Mouse (Mus musculus) cerebellum, adult (tissue): ENCODE measurements at regions not wholly inside any gene's neighbourhood (a gene's known extent, or its start where the extent isn't known, plus 50 kb on each side); places are given as distances from the start of the nearest gene placed in this dataset.

ENCODE experiments used
- ATAC-seq: cut with Nextera tagmentation; 2 replicates; pipeline ENCODE4 v1.9.2; 2017; ENCODE audit warnings: mild to moderate bottlenecking, moderate library complexity, mixed read lengths; ENCODE audit not compliant: insufficient number of reproducible peaks, low FRiP score, low TSS enrichment

DNA sequence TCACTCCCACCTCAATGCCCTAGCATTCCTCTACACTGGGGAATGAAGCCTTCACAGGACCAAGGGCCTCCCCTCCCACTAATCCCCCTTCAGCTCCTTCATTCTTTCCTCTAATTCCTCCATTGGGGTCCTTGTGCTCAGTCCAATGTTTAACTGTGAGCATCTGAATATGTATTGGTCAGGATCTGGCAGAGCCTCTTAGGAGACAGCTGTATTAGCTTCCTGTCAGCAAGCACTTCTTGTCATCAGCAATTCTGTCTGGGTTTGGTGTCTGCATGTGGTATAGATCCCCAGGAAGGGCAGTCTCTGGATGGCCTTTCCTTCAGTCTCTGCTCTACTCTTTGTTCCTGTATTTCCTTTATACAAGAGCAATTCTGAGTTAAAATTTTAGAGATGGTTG, 426.8 kb upstream of the 2610001J05Rik start:
- ATAC-seq = no peak

DNA sequence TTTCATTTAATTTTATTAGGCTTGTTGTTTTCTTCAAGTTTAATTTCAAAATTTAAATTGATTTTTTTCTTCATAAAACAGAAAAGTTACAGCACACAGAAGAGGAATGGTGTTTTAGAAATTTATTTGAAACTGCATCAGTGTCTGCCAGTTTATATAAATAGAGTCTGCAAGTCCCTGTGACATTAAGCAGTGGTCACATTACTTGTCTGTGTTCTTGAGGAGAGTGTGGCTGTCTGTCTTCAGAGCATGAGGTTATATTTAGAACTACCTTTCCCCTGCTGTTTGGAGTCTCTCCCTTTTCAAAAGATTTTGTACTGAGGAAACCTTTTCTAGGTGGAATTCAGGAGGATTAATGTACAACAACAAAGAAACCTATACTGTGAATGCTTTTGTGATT, 426.1 kb upstream of the 2610001J05Rik start:
- ATAC-seq = no peak

DNA sequence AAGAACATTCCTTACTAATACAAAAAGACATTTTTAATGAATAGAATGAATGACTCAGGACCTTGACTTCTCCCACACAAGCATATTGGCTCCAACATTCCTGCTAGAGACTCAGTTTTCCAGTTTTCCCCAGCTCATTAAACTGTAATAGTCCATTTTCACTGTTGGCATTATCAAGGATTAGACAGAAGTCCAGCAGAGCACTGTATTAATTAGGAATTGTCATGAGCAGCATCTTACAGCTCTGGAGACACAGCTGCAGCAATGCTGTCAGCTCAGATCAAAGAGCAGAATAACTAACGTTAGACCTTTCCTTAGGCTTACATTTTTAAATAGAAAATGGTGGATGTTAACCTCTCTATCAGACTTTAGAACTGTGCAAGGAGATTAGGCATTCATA, 419.5 kb upstream of the 2610001J05Rik start:
- no peak for ATAC-seq

DNA sequence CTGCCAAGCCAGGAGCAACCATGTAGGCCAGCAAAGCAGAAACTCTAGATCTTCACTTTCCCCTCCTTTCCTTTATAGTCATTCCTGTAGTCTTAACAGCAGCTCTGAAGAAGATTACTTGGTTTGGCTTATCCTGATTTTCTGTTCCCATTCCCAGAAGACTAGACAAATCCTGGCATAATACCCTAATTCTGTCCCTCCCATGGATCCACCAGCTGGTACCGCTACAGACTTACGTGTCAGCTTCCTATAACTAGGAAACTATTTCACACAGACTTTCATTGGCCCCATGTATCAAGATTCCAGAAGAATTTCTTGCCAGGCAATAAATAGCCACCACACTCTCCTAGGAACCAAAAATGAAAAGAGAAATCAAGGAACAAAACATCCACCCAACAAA, 410.2 kb upstream of the 2610001J05Rik start:
- ATAC-seq = peak; percentile 80; the same call in 1 of the 2 replicates

DNA sequence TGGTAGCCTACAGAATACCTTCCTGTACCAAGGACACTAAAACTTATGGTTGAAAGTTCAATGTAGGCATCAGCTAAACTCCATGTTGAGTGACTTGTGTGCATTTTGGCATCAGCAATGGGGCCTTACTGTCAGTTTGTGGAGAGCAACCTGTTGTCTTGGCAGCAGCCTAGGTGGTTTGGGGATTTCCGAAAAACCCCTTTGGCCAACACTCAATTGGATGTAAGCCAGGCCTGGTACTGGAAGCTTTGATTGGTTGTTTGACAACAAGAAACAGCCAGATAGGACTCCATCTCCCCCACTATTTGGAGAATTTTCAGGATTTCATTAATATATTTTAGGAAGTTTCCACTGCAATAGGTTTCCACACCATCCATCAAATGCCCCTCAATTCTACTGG, 390.6 kb upstream of the 2610001J05Rik start:
- ATAC-seq = no peak

DNA sequence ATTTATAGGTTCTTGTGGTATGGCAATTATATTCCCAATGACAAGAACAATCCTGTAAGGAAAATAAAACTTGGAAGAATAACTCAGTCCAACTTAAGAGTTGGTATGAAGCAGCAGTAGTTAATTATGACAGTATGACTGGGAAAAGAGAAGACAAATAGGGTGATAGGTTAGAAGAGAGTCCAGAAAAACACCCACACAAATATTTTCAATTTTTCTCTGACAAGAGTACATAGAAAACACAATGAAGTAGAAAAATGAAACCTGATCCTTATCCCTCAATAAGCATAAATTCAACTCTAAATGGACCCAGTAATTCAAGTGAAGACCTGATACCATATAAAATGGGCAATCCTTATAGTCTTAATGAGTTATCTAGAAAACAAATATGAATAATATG, 369.0 kb upstream of the 2610001J05Rik start:
- ATAC-seq = no peak

DNA sequence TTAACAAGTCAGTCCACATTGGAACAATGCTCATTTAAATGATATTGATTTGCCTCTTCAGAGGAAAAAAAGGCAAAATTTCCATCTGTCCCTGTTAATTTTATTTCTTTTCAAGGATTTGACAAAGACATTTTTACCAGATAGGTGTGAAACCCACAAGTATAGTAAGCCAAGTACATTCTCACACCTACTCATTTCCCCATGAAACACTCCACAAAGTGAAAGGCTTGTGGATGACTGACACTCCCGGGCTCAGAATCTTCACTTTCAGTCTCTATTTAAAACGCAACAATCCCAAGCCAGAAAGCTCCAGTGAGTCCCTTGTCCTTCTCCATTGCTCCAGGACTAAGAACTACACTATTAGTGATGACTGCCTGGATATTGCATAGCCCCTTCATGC, 367.8 kb upstream of the 2610001J05Rik start:
- no peak for ATAC-seq

DNA sequence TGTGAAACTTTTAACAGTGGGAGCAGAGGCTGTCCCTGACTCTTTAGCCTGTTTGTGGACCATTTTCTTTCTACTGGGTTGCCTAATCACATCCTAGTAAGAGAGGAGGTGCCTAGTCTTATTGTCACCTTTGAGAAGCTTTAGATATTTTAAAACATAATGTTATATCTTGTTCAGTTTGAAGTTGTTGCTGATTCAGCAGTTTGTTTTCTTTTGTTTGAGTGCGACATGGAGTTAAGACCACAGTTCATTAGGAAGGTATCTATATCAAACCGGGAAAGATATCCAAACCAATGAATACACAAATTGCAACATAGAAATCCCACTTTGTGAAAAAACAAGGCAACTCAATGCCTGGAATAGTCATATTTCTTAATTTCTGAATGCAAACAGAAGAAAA, 359.5 kb upstream of the 2610001J05Rik start:
- no peak for ATAC-seq

DNA sequence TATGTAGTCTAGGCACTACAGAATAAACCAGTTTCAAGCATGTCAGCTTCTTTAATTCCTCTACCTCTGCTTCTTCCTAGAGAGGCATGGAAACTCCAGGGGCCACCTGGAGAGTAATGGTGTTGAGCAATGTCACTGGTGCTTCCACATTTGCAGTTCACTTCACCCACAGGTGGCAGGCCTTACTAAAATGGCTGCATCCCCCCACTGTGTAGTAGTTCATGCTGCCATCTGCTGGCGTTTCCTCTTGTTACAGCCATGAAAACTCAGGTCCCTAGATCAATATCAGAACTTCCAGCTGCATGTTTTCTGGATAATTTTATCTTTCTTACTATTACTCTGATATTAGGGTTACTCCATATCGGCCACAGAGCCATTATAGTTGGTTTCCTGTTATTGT, 336.2 kb upstream of the 2610001J05Rik start:
- peak; percentile 79 for ATAC-seq

DNA sequence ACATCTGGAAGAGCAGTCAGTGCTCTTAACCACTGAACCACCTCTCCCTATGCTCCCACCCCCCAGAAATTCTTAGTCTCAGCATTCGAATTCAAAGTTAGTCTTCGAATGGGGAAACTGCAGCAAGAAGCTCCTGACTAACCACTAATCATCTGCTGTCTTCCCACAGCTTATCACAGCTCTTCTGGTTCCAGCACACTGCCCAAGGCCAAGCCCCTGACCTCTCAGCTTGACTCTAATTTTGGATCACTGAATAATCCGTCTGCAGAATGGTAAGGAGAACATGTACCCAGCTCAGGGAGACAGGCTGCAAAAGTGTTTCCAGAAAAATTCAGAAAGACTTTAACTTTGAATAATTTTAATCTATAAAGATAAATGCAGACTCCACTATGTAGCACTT, 325.8 kb upstream of the 2610001J05Rik start:
- no peak for ATAC-seq

DNA sequence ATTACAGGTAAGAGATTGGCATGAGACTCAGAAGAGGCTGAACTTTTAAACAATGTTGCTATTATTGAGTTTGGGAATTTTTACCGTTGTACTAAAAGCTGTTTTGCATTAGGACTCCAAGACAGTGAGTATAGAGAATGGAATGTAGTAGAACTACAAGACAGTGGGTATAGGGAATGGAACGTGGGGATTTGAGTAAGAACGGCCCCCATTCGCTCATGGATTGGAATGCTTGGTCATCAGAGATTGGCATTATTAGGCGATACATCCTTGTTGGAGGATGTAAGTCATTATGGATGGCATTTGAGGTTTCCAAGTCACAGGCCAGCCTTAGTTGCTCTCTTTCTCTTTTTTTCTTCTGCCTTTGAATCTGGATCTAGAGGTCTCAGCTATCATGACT, 324.0 kb upstream of the 2610001J05Rik start:
- no peak for ATAC-seq

DNA sequence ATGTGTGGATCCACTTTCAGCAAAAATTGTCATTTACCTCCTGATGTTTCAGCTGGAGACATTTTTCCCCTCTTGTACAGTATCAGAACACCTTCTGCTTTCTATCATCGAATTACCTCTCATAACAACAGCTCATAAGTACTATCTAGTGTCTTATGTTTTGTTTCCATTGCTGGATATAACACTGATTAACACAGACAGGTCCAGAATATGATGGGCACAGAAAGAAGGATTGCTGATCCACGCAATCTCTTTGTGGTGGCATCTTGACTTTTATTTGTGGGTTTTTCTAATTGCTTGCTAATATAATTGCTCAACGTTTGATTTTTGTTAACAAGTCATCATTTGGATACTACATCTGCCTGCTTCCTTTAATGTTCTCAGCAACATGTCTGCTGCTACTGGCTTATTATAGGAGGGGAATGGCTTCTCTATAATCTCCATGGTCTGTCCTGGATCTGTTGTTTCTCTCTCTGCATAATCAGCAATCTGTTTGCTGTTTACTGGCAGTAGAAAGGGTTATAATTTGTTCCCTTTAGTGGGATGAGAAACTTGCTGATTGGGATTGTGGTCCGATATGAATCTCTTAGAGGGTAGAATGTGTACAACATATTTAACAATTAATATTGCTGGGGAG, 320.2 kb upstream of the 2610001J05Rik start:
- no peak for ATAC-seq

DNA sequence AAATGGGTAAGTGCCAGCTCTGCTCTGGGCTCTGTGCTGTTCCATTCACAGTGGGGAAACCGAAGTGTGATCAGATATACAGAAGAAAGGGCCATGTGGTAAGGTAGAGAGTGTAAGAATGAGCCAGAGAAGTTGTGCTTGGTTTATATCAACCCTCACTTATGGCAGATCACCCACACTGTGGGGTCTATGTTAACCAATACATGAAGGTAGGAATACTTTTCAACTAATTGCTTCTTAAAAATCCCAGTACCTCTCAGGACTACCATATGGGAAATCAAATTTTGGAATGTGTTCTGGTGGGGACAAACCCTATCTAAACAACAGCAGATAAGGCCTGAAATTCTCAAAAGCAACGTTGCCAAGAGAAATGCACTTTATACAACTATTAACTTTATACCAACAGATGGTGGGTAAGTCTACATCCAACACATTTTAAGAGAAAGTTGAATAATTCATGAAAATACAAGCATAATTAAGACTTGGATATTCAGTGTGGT, 314.7 kb upstream of the 2610001J05Rik start:
- ATAC-seq = no peak

DNA sequence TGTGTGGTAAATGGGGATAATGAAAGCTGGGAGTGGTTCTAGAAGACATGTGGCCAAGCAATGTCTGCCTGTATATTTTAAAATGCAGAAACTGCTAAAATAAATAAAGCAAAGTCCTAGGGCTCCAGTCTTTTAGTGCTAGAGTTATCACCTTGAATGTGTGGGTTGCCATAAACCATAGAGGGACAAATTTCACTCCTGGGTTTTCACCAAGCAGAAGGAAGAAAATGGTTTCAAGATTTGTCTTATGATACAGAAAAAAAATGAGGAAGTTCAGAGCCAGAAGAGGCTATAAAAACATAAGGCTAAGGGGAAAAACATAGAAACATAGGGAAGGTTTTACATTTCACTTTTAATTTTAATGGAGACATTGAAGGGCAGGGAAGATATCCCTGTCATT, 276.1 kb upstream of the 2610001J05Rik start:
- ATAC-seq = no peak

DNA sequence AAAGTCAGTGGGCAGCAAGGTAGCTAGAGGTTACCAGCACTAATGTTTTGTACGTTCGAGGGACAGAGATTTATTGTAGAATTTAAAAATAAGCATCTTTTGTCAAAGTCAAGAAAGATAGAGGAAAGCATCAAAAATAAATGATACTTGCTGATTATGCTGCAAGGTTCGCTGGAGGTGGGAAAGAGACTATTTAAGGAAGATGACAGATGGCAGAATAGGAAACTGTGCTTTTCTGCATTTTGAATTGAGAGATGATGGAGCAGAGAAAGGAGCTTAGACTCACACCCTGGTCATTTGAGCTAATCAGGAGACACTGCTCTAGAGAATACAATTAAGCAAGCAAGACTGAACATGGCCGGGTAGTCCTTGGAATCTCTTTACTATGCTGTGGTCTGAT, 275.1 kb upstream of the 2610001J05Rik start:
- no peak for ATAC-seq

DNA sequence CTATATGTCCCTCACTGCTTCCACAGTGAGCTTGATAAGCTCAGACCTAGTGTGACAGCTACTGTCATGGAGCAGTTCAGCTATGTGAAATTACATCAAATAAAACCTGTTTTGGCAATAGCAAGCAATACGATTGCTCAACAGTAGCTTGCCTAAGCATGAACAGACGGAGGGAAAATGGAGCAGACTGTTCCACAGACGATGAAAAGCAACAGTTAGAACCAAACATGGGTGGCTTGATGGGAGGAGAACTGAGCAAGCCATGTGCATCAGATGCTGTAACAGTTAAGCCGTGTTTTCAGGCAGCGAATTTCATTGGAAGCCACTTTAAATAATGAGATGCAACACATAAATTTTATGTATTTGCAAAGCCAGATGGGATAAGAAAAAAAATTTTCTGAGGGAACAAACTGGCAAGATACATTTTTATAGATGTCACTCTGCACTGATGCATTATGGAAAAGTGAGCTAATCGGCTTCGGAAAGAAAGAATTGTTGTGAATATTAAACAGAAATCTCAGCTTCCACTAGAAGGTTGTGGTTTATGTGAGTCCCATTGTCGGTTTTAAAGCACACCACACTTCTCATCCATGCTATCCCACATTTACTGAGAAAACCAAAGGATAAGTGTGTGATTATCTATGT, 270.9 kb upstream of the 2610001J05Rik start:
- no peak for ATAC-seq

DNA sequence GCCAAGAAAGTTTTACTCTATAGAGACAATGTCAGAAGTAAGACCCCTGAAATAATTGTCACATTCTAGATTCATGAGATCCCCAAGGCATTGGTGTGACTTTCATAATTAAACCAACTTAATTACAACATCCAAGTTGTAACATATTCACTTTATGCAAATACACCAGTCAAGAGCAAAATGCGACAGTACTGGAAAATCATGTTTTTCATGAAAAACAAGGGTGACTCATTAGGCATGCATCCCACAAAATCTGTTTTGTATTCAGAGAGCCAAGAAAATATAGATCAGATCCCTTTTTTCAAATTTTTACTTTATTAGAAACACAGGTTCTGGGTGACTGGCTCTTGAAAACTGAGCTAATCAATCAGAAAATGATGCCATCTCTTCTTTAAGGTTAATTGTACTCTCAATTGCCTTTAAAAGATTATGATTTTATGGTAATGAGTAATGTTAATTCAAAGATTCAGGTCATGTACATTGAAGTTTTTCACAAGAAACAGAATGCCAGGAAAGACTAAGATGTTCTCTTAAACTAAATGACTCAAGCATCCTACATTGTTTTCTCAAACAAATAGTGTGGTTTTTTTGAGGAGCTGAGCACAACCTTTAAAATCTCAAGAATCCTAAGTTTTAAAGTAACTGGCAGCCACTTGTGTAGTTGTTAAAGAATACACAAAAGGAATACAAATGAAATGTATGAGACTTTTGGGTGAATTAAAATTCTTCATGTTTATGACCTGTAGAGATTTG, 259.2 kb upstream of the 2610001J05Rik start:
- ATAC-seq = no peak

DNA sequence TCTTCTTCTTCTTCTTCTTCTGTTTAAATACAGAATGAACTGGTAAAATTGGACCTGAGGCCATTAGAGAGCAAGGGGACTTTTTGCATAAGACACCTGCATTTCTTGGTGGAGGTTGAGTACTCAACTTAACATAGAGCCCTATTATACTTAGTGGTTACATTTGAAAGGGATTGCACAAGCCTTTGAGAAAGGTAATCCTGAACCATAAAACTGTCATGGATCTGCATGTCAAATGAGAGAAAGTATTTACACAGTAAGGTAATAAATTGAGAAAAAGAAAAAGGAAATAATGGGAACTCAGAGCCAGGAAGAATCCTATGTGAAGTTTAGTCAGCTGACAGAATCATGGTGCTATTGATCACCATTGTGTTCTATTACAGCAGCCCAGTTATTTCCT, 258.1 kb upstream of the 2610001J05Rik start:
- ATAC-seq = no peak

DNA sequence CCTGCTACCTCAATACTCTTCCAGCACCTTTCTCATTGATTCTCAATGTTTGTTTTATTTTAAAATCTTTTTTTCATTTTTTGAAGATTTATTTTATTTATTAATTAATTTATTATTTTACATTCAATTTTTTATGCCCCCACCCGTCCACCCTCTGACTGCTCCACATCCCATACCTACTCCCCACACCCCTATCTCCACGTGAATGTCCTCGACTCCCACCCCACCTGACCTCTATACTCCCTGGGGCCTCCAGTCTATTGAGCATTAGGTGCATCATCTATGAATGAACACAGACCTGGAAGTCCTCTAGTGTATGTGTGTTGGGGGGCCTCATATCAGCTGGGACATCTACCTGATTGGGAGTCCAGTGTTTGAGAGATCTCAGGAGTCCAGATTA, 251.0 kb upstream of the 2610001J05Rik start:
- no peak for ATAC-seq

DNA sequence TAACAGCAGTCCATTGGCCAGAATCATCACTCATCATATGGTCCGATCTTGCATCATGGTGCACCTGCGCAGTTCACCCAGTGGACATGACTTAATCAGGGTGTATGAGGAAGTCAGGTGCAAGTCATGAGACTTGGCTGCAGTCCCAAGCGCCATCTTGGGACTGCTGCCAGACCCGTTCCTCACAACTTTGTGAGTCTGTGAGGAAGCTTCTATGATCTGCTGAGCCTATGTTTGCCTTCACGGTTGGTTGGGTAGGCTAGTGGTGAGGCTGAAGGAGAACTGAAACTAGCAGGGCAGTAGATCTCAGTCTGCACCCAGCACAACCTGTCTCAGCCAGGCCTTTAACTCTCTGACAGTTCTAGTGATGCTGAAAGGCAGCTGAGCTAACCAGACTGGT, 250.2 kb upstream of the 2610001J05Rik start:
- no peak for ATAC-seq

DNA sequence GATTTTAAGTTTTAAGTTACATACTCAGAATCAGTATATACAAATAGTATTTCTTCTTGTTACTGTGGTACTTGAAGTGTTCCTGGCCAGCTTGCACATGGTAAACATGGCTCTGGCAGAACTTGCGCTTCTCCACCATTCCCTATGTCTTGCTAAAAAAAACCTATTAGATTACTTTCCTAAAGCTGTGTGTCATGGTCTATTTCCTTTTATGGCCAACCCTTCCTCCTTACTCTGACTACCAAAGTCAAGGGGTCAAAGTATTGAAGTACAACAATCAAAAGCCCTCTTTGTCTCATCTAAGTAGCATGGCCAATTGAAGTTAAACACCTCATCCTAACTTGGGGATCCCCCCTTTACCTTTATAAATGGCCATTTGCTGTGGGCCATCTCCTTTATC, 223.6 kb upstream of the 2610001J05Rik start:
- no peak for ATAC-seq

DNA sequence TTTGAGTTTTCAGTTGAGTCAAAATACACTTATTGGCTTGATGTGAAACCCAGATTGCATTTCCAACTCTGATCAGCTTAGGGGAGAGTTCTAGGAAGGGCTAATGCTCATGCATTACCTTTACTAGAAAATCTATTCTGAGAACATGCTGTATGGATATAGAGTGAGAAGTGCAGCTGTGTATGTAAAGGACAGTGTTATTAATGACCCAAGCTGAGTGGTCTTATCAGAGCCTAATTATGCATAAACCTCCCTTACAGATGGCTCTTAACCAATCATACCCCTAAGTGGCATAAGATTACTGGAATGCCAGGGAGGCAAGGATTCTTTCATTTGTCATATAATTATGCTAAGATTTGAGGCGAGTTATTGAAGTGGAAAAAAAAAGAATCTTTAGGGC, 210.6 kb upstream of the 2610001J05Rik start:
- no peak for ATAC-seq
